Mouse (Mus musculus) kidney, adult 2 months (tissue): Measurements from ENCODE around the gene Lrrc7. TPM values are rescaled to one million over a fixed set of nuclear protein-coding genes. Genes with fewer than 3 reads are reported as not detected.

Experiments
- DNase-seq: peaks from one replicate; pipeline ENCODE4 v3.0.0; 2021
- H3K27ac ChIP-seq: fragments of 200-500 bp; 2 replicates; pipeline ENCODE4 v1.5.1; 2012; ENCODE audit warnings: low read depth, low read length, control low read depth, inconsistent platforms; ENCODE audit not compliant: insufficient read depth
- H3K27me3 ChIP-seq: fragments of 200-500 bp; replicated peaks from 2 replicates; pipeline ENCODE4 v1.6.1; 2012; ENCODE audit warnings: mild to moderate bottlenecking, moderate library complexity, low read length, inconsistent platforms; ENCODE audit not compliant: control insufficient read depth, insufficient read depth
- H3K36me3 ChIP-seq: fragments of 200-500 bp; 2 replicates; pipeline ENCODE4 v1.6.1; 2012; ENCODE audit warnings: mild to moderate bottlenecking, moderate library complexity, low read length, inconsistent platforms; ENCODE audit not compliant: control insufficient read depth, insufficient read depth
- H3K4me1 ChIP-seq: fragments of 200-500 bp; 2 replicates; pipeline ENCODE4 v1.6.1; 2011; ENCODE audit warnings: low read length; ENCODE audit not compliant: control insufficient read depth, insufficient read depth
- H3K4me3 ChIP-seq: fragments of 200-500 bp; 2 replicates; pipeline ENCODE4 v1.5.1; 2011; ENCODE audit warnings: mild to moderate bottlenecking, low read depth, low read length, control low read depth; ENCODE audit not compliant: insufficient read depth
- CTCF ChIP-seq: fragments of 200-500 bp; conservative IDR thresholded peaks from 2 replicates; pipeline ENCODE4 v1.5.1; 2011; ENCODE audit warnings: low read depth, mild to moderate bottlenecking, control low read depth, low read length, moderate library complexity, mixed read lengths; ENCODE audit not compliant: insufficient read depth, insufficient read length
- POLR2A ChIP-seq: fragments of 200-500 bp; IDR thresholded peaks from one replicate; pipeline ENCODE4 v1.6.1; 2011; ENCODE audit warnings: low read depth, low read length, control low read depth
- WGBS: fragments of 180-500 bp; shearing (Covaris S2); methylation state at CpG from one replicate; pipeline ENCODE4 v1.1.7; 2018; 5-methylcytosine and 5-hydroxymethylcytosine counted together
- polyA plus RNA-seq: library from polyadenylated mRNA; depleted of rRNA; stranded (reverse); fragments of >200 nt; gene quantifications from 2 replicates; pipeline ENCODE4 v1.2.3, GENCODE M21; 2012

Lrrc7 gene
- polyA plus RNA-seq, 1 experiment = not detected

- H3K27me3 ChIP-seq = no peaks in the 10 kb centered on the region
- H3K4me3 ChIP-seq = no peak overlapping the region
- H3K36me3 ChIP-seq = no peaks in the 10 kb centered on the region
- WGBS = 76% methylated on average over 3 of the region's 3 CpGs
- no peak for DNase-seq
- H3K27ac ChIP-seq = no peak overlapping the region
- H3K4me1 ChIP-seq = no peaks in the 10 kb centered on the region
- TF ChIP-seq POLR2A (no peak), CTCF (no peak)
Measured at GRCm38 (mm10) chr3:158365801-158366200, 196.2 kb downstream of the Lrrc7 start.

GRCm38 (mm10) chr3:158362091-158362490 lies 199.9 kb downstream of the Lrrc7 start:
- Histone ChIP-seq H3K27me3 (no peaks in the 10 kb centered on the region), H3K4me1 (no peaks in the 10 kb centered on the region), H3K36me3 (no peaks in the 10 kb centered on the region), H3K27ac (no peak overlapping the region), H3K4me3 (no peak overlapping the region)
- DNase-seq = no peak
- TF ChIP-seq CTCF = no peak
- TF ChIP-seq POLR2A = no peak
- 89% methylated on average over 2 of the region's 2 CpGs for WGBS

GRCm38 (mm10) chr3:158356706-158357105 lies 205.3 kb downstream of the Lrrc7 start:
- no peak overlapping the region for H3K4me3 ChIP-seq
- no peak for DNase-seq
- H3K4me1 ChIP-seq = no peaks in the 10 kb centered on the region
- H3K27ac ChIP-seq = no peak overlapping the region
- no peaks in the 10 kb centered on the region for H3K36me3 ChIP-seq
- WGBS = 81% methylated on average over 1 of the region's 1 CpGs
- H3K27me3 ChIP-seq = no peaks in the 10 kb centered on the region
- TF ChIP-seq CTCF (no peak), POLR2A (no peak)

GRCm38 (mm10) chr3:158356194-158356593 lies 205.8 kb downstream of the Lrrc7 start:
- 77% methylated on average over 4 of the region's 4 CpGs for WGBS
- H3K27me3 ChIP-seq = no peaks in the 10 kb centered on the region
- no peak overlapping the region for H3K4me3 ChIP-seq
- no peak for DNase-seq
- H3K4me1 ChIP-seq = no peaks in the 10 kb centered on the region
- H3K36me3 ChIP-seq = no peaks in the 10 kb centered on the region
- TF ChIP-seq CTCF (no peak), POLR2A (no peak)
- no peak overlapping the region for H3K27ac ChIP-seq

- no peak for DNase-seq
- H3K4me3 ChIP-seq = no peak overlapping the region
- no peaks in the 10 kb centered on the region for H3K4me1 ChIP-seq
- H3K36me3 ChIP-seq = no peaks in the 10 kb centered on the region
- no peak for TF ChIP-seq CTCF
- H3K27me3 ChIP-seq = no peaks in the 10 kb centered on the region
- H3K27ac ChIP-seq = no peak overlapping the region
Measured at GRCm38 (mm10) chr3:158340808-158341207, 221.2 kb downstream of the Lrrc7 start.

- TF ChIP-seq CTCF (no peak), POLR2A (no peak)
- DNase-seq = no peak
- Histone ChIP-seq H3K4me3 (no peak overlapping the region), H3K27ac (no peak overlapping the region), H3K27me3 (no peaks in the 10 kb centered on the region), H3K36me3 (no peaks in the 10 kb centered on the region), H3K4me1 (no peaks in the 10 kb centered on the region)
Measured at GRCm38 (mm10) chr3:158330085-158330484, 231.9 kb downstream of the Lrrc7 start.

GRCm38 (mm10) chr3:158310391-158310790 lies 251.6 kb downstream of the Lrrc7 start:
- Histone ChIP-seq H3K27me3 (no peaks in the 10 kb centered on the region), H3K36me3 (no peaks in the 10 kb centered on the region), H3K27ac (no peak overlapping the region), H3K4me3 (no peak overlapping the region), H3K4me1 (no peaks in the 10 kb centered on the region)
- 60% methylated on average over 2 of the region's 2 CpGs for WGBS
- no peak for DNase-seq
- no peak for TF ChIP-seq CTCF
- no peak for TF ChIP-seq POLR2A

GRCm38 (mm10) chr3:158307415-158307814 lies 254.6 kb downstream of the Lrrc7 start:
- no peak overlapping the region for H3K4me3 ChIP-seq
- no peak overlapping the region for H3K27ac ChIP-seq
- no peaks in the 10 kb centered on the region for H3K27me3 ChIP-seq
- no peak for TF ChIP-seq CTCF
- TF ChIP-seq POLR2A = no peak
- DNase-seq = no peak
- H3K36me3 ChIP-seq = no peaks in the 10 kb centered on the region
- no peaks in the 10 kb centered on the region for H3K4me1 ChIP-seq
